Mouse (Mus musculus) gastrocnemius, postnatal 14 days (tissue): ENCODE results near the gene Tnxb. TPM values are rescaled to one million over a fixed set of nuclear protein-coding genes. Genes with fewer than 3 reads are reported as not detected.
A peak's percentile ranks its signal among the peaks of the same experiment; 100 is the strongest.

ENCODE experiments used
- DNase-seq: peaks from one replicate; pipeline ENCODE4 v3.0.0; 2021; ENCODE audit warnings: mixed read lengths
- intact Hi-C: fragments of 180-260 bp; cut with DNase I; formaldehyde crosslinking; loops from one replicate; pipeline ENCODE4 v1.15.1; 2025; ENCODE audit warnings: low total_unique reads
- total RNA-seq, 2 experiments: library from RNA; stranded (reverse); gene quantifications; 2 replicates each; pipeline ENCODE4 v1.2.3; 2021

The Tnxb gene
- total RNA-seq, 2 experiments from 2014 or later, result 69.8 to 85.6 TPM

GRCm38 (mm10) chr17:34655581-34655991 is 14.7 kb upstream of the Tnxb start:
- intact Hi-C loops, result no loop called here
- DNase-seq, result peak; percentile 92

- intact Hi-C loops, result no loop called here
- DNase-seq, result peak; percentile 68
These were observed 13.7 kb upstream of the Tnxb start for GRCm38 (mm10) chr17:34656666-34657065.

- intact Hi-C loops, result no loop called here
- no peak for DNase-seq
These were observed 13.1 kb upstream of the Tnxb start for GRCm38 (mm10) chr17:34657271-34657670.

DNA sequence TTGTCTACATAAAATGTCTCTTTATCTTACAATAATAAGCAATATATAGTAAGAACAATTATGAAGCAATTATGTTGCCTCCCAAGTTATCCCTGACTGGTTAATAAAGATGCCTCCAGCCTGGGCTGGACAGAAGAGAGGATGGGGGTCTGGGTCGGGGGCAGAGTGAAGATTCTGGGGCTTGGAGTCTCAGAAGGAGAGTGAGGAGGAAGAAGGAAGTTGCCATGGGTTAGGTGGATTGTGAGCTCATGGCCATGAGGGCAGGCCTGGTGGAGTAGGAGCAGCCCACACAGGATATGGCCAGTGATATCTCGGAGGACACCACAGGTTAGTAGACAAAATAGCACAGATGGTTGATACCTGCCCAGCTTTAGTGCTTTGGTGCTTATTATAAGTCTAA is 12.2 kb upstream of the Tnxb start:
- intact Hi-C loops, result no loop called here
- no peak for DNase-seq

DNA sequence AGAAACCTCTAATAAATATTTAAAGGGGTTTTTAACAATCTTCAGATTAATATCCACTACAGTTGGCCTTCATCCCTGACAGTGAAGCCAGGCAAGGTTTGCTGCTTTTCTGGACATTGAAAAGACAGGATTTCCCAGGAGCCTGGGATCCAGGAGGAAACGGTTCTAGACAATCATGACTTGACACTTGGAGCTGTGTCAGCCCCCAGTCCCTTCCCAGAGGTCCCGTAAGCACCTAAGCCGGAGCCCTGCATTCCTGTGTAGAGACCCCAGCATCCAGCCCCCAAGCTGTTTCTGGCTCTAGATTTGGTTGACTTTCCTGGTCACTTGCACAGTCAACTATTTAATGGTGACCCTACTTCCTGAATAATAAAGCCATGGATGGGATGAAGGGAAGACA is 11.7 kb upstream of the Tnxb start:
- intact Hi-C loops, result no loop called here
- DNase-seq, result no peak

DNA sequence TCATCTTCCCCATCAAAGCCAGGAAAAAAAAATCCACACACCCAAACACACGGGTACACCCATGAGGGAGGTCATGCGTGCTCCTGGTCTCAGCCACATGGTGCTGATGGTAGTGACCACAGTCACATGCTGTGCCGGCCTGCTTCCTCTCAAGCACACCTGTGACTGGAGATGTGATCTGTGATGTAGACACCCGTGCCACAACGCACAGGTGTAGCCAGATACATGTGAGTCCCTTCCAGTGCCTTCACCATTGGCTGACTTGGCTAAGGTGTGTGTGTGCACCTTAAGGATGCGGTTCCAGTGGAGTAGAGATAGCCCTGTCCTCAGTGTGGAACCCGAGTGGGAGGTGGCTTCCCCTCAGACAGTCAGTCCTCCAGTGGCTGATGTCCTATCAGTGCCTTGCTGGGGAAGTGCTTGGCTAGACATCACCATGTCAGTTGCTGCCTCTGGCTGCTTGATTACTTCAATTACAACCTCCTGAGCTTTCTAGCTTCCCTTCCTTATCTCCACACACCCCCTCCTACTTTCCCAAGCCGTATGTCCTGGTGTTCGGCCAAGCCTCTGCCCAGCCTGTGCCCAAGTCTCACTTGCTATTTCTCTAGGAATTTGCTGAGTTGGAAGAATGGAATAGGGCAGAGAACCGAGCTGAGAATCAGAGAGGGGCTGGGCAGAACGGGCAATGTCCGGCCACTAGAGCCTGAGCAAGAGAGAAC is 11.0 kb upstream of the Tnxb start:
- intact Hi-C loops, result no loop called here
- no peak for DNase-seq

DNA sequence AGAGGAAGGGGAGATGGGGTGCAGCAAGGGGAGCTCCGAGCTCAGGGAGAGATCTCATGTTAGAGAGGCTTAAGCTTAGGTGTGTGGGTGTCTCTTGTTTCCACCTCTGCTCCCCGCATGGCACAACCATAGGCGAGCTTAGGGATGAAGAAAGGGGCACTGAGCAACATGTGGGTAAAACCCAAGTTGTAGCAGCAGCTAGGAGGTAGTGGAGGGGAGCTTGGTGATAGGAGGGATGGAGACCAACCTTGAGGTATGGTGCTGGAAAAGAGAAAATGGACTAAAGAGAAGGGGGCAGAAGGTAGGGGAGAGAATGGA is 10.5 kb upstream of the Tnxb start:
- intact Hi-C loops, result no loop called here
- DNase-seq, result no peak

DNA sequence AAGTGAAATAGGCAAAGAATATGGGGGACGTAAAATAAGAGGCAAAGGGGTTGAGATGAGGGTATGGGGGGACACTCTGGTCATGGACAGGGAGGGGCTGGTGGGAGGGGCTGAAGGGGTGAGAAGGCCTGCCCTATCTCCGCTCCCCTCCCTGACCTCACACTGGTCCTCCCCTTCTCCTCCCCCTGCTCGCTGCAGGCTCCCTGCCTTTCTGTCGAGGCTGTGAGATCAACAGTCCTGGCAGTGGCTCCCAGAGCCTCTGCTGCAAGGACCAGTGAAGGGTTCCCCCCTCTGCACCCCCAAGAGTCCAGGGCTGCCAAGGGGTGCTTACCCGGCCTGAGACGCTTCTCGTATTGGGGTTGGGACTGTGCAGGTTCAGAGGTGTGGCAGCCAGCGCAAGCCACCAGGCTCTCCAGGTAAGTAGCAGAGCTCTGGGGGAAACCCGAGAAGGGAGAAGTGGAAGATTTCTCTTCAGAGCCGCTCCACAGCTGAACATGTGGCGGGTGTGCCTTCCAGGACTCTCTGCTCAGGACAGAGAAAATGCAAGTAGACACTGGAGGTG is 10.0 kb upstream of the Tnxb start:
- intact Hi-C loops, result no loop called here
- peak; percentile 68 for DNase-seq

- intact Hi-C loops, result no loop called here
- peak; percentile 63 for DNase-seq
These were observed 9.2 kb upstream of the Tnxb start for GRCm38 (mm10) chr17:34661121-34661591.

GRCm38 (mm10) chr17:34662468-34662867 is 7.9 kb upstream of the Tnxb start:
- DNase-seq, result no peak
- intact Hi-C loops, result no loop called here

DNA sequence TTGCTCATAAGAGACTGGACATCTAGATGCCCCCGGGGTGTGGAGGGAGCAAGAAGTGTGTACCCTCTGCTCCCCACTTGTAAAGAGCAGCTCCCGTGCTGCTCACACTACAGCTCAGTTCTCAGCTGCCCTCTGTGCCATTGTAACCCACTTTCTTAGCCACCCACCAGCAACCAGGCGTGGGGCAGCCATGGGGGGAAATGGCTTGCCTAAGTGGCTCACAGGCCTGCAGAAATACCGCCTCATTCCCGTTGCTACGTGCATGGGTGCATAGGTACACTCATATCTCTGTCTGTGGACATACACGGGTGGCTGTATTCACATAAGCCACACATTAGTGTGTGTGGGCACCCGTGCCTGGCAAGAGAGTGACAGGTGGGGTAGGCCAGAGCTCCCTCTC is 7.4 kb upstream of the Tnxb start:
- no peak for DNase-seq
- intact Hi-C loops, result no loop called here

DNA sequence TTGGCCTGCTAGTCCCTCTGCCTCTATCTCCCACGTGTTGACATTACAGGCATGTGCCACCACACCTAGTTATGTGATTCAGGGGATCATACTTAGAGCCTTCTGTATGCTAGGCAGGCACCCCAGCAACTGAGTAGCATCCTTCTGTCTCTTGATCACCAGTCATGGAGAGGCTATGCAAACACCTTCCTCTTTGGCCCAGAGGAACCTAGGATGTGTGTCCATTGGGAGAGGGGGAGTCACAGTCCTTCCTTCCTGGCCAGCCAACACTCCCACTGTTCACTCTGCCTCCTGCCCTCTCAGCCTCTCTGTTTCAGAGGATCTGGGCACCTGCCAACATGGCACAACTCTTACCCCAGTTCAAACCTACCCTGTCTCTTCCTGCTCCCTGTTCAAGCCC is 6.8 kb upstream of the Tnxb start:
- intact Hi-C loops, result no loop called here

DNA sequence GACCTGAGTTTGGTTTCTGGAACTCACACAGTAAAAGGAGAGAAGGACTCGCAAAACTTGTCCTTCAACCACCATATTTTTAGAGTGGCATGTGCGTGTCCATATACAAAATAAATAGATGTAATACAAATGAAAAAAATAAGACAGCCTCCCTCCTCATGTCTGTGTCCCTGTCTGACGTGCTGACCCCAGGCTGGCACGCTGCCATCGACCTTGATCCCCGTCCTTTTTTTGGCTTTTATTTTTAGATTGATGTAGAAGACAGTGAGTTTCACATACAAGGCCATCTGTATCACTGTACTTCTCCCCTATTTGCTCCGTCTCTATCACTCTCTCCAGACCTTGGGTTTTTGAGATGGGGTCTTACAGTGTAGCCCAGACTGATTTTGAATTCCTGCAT is 5.9 kb upstream of the Tnxb start:
- intact Hi-C loops, result no loop called here
- DNase-seq, result no peak

More for the DNA sequence above, 6.8 kb upstream of the Tnxb start:
- DNase-seq, result no peak

DNA sequence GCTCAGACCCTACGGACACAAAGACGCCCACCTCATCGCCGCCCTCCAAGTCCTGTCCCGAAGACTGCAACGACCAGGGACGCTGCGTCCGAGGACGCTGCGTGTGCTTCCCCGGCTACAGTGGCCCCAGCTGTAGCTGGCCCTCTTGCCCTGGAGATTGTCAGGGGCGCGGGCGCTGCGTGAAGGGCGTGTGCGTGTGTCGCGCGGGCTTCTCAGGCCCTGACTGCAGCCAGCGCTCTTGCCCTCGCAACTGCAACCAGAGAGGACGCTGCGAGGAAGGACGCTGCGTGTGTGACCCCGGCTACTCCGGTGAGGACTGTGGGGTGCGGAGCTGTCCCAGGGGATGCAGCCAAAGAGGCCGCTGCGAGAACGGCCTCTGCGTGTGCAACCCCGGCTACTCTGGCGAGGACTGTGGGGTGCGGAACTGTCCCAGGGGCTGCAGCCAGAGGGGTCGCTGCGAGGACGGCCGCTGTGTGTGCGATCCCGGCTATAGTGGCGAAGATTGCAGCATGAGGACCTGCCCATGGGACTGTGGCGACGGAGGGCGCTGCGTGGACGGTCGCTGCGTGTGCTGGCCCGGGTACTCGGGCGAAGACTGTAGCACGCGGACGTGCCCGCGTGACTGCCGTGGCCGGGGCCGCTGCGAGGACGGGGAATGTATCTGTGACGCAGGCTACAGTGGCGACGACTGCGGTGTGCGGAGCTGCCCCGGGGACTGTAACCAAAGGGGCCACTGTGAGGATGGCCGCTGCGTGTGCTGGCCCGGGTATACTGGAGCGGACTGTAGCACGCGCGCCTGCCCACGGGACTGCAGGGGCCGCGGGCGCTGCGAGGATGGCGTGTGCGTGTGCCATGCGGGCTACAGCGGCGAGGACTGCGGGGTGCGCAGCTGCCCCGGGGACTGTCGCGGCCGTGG is 1.1 kb downstream of the Tnxb start:
- DNase-seq, result no peak
- intact Hi-C loops, result no loop called here

DNA sequence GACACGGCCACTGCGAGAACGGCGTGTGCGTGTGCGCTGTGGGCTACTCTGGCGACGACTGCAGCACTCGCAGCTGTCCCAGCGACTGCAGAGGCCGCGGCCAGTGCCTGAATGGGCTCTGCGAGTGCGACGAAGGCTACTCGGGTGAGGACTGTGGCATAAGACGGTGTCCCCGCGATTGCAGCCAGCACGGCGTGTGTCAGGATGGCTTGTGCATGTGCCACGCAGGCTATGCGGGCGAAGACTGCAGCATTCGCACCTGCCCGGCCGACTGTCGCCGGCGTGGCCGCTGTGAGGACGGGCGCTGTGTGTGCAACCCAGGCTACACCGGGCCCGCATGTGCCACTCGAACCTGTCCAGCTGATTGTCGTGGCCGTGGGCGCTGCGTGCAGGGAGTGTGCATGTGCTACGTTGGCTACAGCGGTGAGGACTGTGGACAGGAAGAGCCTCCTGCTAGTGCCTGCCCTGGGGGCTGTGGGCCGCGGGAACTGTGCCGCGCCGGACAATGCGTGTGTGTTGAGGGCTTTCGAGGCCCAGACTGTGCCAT is 2.0 kb downstream of the Tnxb start:
- intact Hi-C loops, result no loop called here
- DNase-seq, result no peak

DNA sequence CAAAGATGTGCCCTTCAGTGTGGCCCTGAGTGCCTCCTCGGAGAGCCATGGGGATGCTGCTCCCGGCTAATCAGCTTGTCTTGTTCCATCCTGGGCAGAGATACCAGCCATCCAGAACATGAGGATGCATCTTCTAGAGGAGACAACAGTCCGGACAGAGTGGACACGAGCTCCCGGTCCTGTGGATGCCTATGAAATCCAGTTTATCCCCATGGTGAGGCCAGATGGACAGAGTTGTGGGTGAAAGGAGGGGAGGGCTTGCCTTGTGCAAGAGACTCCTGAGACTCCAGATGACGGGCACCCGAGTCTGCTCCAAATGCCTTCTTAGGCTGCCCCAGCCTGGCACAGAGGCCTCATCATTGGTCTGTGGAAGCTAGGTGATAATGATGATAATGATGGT is 2.8 kb downstream of the Tnxb start:
- DNase-seq, result no peak

GRCm38 (mm10) chr17:34674524-34675204 is 4.3 kb downstream of the Tnxb start:
- DNase-seq, result no peak
- intact Hi-C loops, result no loop called here

More for the DNA sequence above, 2.8 kb downstream of the Tnxb start:
- intact Hi-C loops, result no loop called here

DNA sequence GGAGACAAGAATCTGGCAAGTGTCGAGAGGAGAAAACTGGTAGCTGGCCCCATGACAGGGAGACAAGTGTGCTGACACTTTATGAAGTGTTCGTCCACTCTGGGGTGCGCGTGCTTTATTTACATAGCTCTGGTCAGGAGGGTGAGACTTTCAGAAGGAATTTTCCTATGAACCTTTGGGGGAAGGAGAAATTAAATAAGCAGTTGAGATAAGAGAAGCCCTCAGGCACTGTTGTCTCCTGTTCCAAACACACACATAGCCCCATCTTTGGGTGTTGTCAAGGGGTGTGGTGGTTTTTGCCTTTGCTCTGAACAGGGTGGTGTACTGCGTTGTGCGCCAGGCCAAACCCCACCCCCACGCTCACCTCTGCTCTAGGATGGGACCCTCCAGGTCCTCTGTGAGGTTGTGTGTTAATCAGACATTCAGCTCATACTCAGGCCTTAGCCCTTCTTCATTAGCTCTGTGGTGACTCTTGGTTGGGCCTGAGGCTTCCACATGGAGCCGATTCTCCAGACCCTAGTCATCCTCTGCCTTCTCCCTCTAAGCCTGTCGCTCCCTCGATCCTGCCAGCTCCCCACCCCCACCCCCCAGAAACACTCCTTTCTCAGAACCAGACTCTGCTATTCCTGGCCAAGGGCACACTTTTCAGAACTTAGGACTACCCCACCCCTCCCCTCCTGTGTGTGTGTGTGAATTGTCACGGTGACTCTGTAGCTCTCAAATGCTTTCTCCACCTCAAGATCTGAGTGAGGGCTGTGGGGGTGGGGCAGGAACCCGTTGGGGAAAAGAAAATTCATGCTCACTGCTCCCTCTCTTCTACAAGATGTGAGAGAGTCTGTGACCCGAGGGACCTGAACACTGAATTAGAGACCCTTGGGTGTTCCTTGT is 5.1 kb downstream of the Tnxb start:
- intact Hi-C loops, result no loop called here
- no peak for DNase-seq

DNA sequence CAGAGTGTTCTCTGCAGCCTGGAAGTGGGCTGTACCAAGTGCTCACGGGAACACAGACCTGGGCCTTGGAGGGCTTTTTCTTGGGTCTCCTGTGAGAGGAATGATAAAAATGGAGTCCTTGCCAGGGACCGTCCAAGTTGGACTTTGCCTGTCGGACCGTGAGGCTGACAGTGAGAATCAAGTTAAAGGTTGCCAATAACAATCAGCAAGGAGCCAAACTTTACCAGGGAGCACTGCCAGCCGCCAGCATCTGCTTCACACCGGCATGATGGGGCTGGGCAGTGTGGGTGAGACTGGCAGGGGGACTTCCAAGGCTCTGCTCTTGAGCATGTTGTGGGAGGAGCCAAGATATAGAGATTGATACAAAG is 5.7 kb downstream of the Tnxb start:
- intact Hi-C loops, result no loop called here
- DNase-seq, result no peak
